Mouse (Mus musculus): ENCODE results near the gene Skil. TPM values are rescaled to one million over a fixed set of nuclear protein-coding genes. Genes with fewer than 3 reads are reported as not detected.
A peak's percentile ranks its signal among the peaks of the same experiment; 100 is the strongest.

Skil gene
- total and polyA plus RNA-seq, 3 experiments = 7.4 to 8.6 TPM; not detected in 1

GRCm38 (mm10) chr3:31056047-31056650 lies 38.7 kb upstream of the Skil start:
- peaks cover 0 to 10% of the 10 kb centered on the region in 2 experiments; a peak in 1 of 4 replicates for H3K4me1 ChIP-seq (ENCODE audit: control insufficient read depth in 1 of 2, insufficient read depth in 2 of 2, low read length in 2 of 2)
- H3K9me3 ChIP-seq (replicated peaks; ENCODE audit: insufficient read depth, low read length) = no peaks in the 10 kb centered on the region
- H3K27ac ChIP-seq (ENCODE audit: control insufficient read depth, low read depth, low read length) = peak overlapping the region; percentile 48; the same call in 1 of the 2 replicates
- no peak for TF ChIP-seq CTCF (IDR thresholded peaks at IDR 0.05 in 2 of 3, conservative IDR thresholded peaks at IDR 0.05 in 1 of 3; ENCODE audit: control insufficient read depth in 1 of 3, insufficient read depth in 1 of 3, low read depth in 2 of 3, low read length in 3 of 3, poor library complexity in 1 of 3, severe bottlenecking in 1 of 3)
- 0 out of 2 replicates have a peak, but pooled peaks have one; percentile 15 for TF ChIP-seq ELF1 (IDR thresholded peaks at IDR 0.05; ENCODE audit: low read depth, low read length)
- TF ChIP-seq MAFK (IDR thresholded peaks at IDR 0.05; ENCODE audit: borderline replicate concordance, low read depth, low read length) = 0 out of 2 replicates have a peak, but pooled peaks have one; percentile 33
- no peak for TF ChIP-seq TCF12 (IDR thresholded peaks at IDR 0.05; ENCODE audit: low read depth, low read length)
- peak; percentile 69 for TF ChIP-seq NRF1 (IDR thresholded peaks at IDR 0.05; ENCODE audit: insufficient read depth, low read depth, low read length, poor library complexity, severe bottlenecking)
- TF ChIP-seq HCFC1 (IDR thresholded peaks at IDR 0.05; ENCODE audit: low read depth, low read length) = peak; percentile 49; the same call in 1 of the 2 replicates
- no peak for TF ChIP-seq MAX (IDR thresholded peaks at IDR 0.05; ENCODE audit: low read length)
- peak; percentile 93 for TF ChIP-seq TBP (IDR thresholded peaks at IDR 0.05; ENCODE audit: low read depth, low read length)
- peak; percentile 31; the same call in 1 of the 2 replicates for TF ChIP-seq NELFE (IDR thresholded peaks at IDR 0.05; ENCODE audit: low read depth, low read length)
- TF ChIP-seq CHD1 (IDR thresholded peaks at IDR 0.05; ENCODE audit: low read depth, low read length) = no peak
- TF ChIP-seq SIN3A (IDR thresholded peaks at IDR 0.05; ENCODE audit: low read length) = no peak; the same call in 1 of the 2 replicates
- TF ChIP-seq EP300 (IDR thresholded peaks at IDR 0.05; ENCODE audit: low read depth in 1 of 2, low read length in 2 of 2) = no peak
- peak; percentile 18; the same call in 1 of the 2 replicates for TF ChIP-seq RAD21 (IDR thresholded peaks at IDR 0.05; ENCODE audit: low read depth, low read length)
- TF ChIP-seq SMC3 (IDR thresholded peaks at IDR 0.05; ENCODE audit: low read depth, low read length) = no peak
- no peak for TF ChIP-seq MAZ (IDR thresholded peaks at IDR 0.05; ENCODE audit: low read depth, low read length)
- H3K79me2 ChIP-seq (ENCODE audit: control insufficient read depth, insufficient read depth, low read length, poor library complexity) = no peaks in the 10 kb centered on the region; the same call in 1 of the 2 replicates
- no peaks in the 10 kb centered on the region for H3K27me3 ChIP-seq (ENCODE audit: control insufficient read depth in 1 of 2, insufficient read depth in 2 of 2, low read length in 2 of 2)
- H3K4me3 ChIP-seq (ENCODE audit: control insufficient read depth in 1 of 2, insufficient read depth in 1 of 2, low read depth in 2 of 2, low read length in 2 of 2) = peak overlapping the region; percentile 65 to 97
- peaks cover 0 to 6% of the 10 kb centered on the region in 2 experiments; a peak in 2 of 4 replicates for H3K36me3 ChIP-seq (ENCODE audit: control insufficient read depth in 1 of 2, insufficient read depth in 2 of 2, low read length in 2 of 2)
- H3K9ac ChIP-seq (ENCODE audit: control insufficient read depth, low read depth, low read length, poor library complexity, severe bottlenecking) = peak overlapping the region; percentile 61
- DNase-seq (ENCODE audit: low read depth, low spot score) = peak; percentile 81

- H3K36me3 ChIP-seq (ENCODE audit: control insufficient read depth in 1 of 2, insufficient read depth in 2 of 2, low read length in 2 of 2) = peaks cover 0 to 6% of the 10 kb centered on the region in 2 experiments; a peak in 2 of 4 replicates
- H3K79me2 ChIP-seq (ENCODE audit: control insufficient read depth, insufficient read depth, low read length, poor library complexity) = no peaks in the 10 kb centered on the region; the same call in 1 of the 2 replicates
- peak; percentile 95 for DNase-seq (ENCODE audit: low read depth, low spot score)
- no peaks in the 10 kb centered on the region for H3K27me3 ChIP-seq (ENCODE audit: control insufficient read depth in 1 of 2, insufficient read depth in 2 of 2, low read length in 2 of 2)
- peak overlapping the region; percentile 65 to 97 for H3K4me3 ChIP-seq (ENCODE audit: control insufficient read depth in 1 of 2, insufficient read depth in 1 of 2, low read depth in 2 of 2, low read length in 2 of 2)
- H3K27ac ChIP-seq (ENCODE audit: control insufficient read depth, low read depth, low read length) = peak overlapping the region; percentile 94
- peaks cover 0 to 10% of the 10 kb centered on the region in 2 experiments; a peak in 1 of 4 replicates for H3K4me1 ChIP-seq (ENCODE audit: control insufficient read depth in 1 of 2, insufficient read depth in 2 of 2, low read length in 2 of 2)
- H3K9me3 ChIP-seq (replicated peaks; ENCODE audit: insufficient read depth, low read length) = no peaks in the 10 kb centered on the region
- H3K9ac ChIP-seq (ENCODE audit: control insufficient read depth, low read depth, low read length, poor library complexity, severe bottlenecking) = peak overlapping the region; percentile 84
- TF ChIP-seq ZKSCAN1 (IDR thresholded peaks at IDR 0.05; ENCODE audit: low read depth, low read length) (no peak), NRF1 (IDR thresholded peaks at IDR 0.05; ENCODE audit: insufficient read depth, low read depth, low read length, poor library complexity, severe bottlenecking) (peak; percentile 45; the same call in 1 of the 2 replicates), EP300 (IDR thresholded peaks at IDR 0.05; ENCODE audit: low read depth in 1 of 2, low read length in 2 of 2) (no peak), GATA1 (IDR thresholded peaks at IDR 0.05; ENCODE audit: low read depth, low read length) (no peak; the same call in 1 of the 2 replicates), POLR2AphosphoS2 (IDR thresholded peaks at IDR 0.05; ENCODE audit: low read length) (no peak), RCOR1 (IDR thresholded peaks at IDR 0.05; ENCODE audit: low read depth, low read length) (no peak; the same call in 1 of the 2 replicates), TBP (IDR thresholded peaks at IDR 0.05; ENCODE audit: low read depth, low read length) (peak; percentile 97), CTCF (IDR thresholded peaks at IDR 0.05 in 2 of 3, conservative IDR thresholded peaks at IDR 0.05 in 1 of 3; ENCODE audit: control insufficient read depth in 1 of 3, insufficient read depth in 1 of 3, low read depth in 2 of 3, low read length in 3 of 3, poor library complexity in 1 of 3, severe bottlenecking in 1 of 3) (peak; percentile 75 to 96 (median 87)), MYC (IDR thresholded peaks at IDR 0.05; ENCODE audit: low read depth, low read length) (0 out of 2 replicates have a peak, but pooled peaks have one; percentile 29), ZMIZ1 (IDR thresholded peaks at IDR 0.05; ENCODE audit: low read depth, low read length) (no peak), USF1 (IDR thresholded peaks at IDR 0.05; ENCODE audit: low read depth, low read length) (no peak), CHD2 (IDR thresholded peaks at IDR 0.05; ENCODE audit: low read length) (no peak), E2F4 (IDR thresholded peaks at IDR 0.05; ENCODE audit: borderline replicate concordance, low read depth, low read length) (no peak), TAL1 (IDR thresholded peaks at IDR 0.05; ENCODE audit: low read length) (no peak), RAD21 (IDR thresholded peaks at IDR 0.05; ENCODE audit: low read depth, low read length) (peak; percentile 84), SMC3 (IDR thresholded peaks at IDR 0.05; ENCODE audit: low read depth, low read length) (peak; percentile 92), JUND (IDR thresholded peaks at IDR 0.05; ENCODE audit: low read depth, low read length) (no peak)
These were observed 37.9 kb upstream of the Skil start for GRCm38 (mm10) chr3:31056651-31057627.
